Mouse (Mus musculus): Measurements from ENCODE around the gene Zfp36l1. TPM values are rescaled to one million over a fixed set of nuclear protein-coding genes. Genes with fewer than 3 reads are reported as not detected.

Gene Zfp36l1
- polyA plus RNA-seq, 1 experiment from 2014 or later: 30.4 TPM

DNA sequence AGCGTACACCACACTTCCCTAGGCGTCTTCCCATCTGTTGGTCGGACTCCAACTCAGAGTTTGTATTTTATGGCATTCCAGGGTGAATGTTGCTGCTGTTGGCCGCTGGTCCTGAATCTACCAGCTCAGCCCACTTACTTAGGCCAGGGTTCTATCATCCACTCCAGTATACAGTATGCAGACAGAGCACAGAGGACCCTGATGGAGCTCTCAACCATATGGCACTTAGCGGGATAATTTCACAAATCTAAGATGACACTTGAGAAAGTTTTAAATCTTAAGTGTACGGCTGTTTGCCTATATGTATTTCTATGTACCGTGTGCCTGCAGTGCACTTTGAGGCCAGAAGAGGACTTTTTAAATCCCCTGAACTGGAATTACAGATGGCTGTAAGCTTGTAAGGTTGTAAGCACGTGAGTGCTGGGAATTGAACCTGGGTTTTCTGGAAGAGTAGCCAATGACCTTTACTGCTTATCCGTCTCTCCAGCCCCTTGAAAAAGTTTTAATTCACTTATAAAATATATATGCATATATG lies 20.3 kb upstream of the Zfp36l1 start:
- peak overlapping the region; percentile 92 for H3K27ac ChIP-seq (ENCODE audit: low read length)
- H3K4me1 ChIP-seq (ENCODE audit: control insufficient read depth, low read depth, low read length): peaks cover 29% of the 10 kb centered on the region
- H3K4me3 ChIP-seq (ENCODE audit: low read depth, low read length): peak overlapping the region; percentile 75
- no peaks in the 10 kb centered on the region for H3K36me3 ChIP-seq (ENCODE audit: control insufficient read depth, insufficient read depth)
- no peaks in the 10 kb centered on the region for H3K9me3 ChIP-seq (replicated peaks; ENCODE audit: control insufficient read depth, low read length)
- no peak overlapping the region for H3K9ac ChIP-seq (ENCODE audit: low read depth, low read length)
- H3K27me3 ChIP-seq (ENCODE audit: control insufficient read depth, insufficient read depth, low read depth, low read length): no peaks in the 10 kb centered on the region
- H3K4me2 ChIP-seq (ENCODE audit: low read depth, low read length): peak overlapping the region; percentile 80; the same call in 1 of the 2 replicates
- 40% methylated on average over 9 of the region's 9 CpGs for WGBS (ENCODE audit: insufficient replicate concordance)
- ATAC-seq (ENCODE audit: low read depth): no peak

DNA sequence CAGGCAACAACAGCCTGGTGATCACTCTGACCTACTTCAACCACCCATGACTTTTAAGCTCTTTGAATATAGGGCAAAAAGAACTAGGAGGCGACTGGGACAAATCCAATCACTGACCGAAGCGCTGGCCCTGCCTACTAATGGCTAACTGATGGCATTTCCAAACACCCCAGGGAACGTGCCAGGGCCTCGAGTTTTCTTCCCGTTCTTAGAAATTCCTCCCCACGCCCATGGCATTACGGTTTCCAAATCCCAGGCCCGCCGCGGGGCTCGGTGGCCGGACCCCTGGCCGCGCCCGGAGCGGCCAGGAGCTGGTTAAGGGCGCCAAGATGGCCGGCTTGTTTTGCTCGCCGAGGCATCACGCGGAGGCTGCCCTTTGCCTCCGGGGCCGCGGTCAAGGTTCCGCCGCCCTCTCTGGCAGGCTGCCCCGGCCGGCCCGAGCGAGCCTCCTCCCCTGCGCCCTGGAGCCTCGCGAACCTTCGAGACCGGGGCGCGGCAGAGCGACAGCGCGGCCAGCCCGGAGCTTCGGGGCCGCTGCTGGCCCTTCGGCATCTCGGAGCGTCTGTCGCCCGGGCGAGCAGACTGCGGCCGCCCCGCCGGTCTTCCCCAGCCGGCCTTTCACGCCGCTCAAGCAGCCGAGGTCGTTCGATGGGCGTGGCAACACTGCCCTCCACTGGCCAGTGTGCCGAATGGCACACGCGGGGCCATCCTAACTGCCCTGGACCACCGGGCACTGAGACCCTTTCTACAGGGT lies 19.6 kb upstream of the Zfp36l1 start:
- Histone ChIP-seq H3K27me3 (ENCODE audit: control insufficient read depth, insufficient read depth, low read depth, low read length) (no peaks in the 10 kb centered on the region), H3K36me3 (ENCODE audit: control insufficient read depth, insufficient read depth) (no peaks in the 10 kb centered on the region), H3K9me3 (replicated peaks; ENCODE audit: control insufficient read depth, low read length) (no peaks in the 10 kb centered on the region), H3K4me1 (ENCODE audit: control insufficient read depth, low read depth, low read length) (peaks cover 29% of the 10 kb centered on the region), H3K4me2 (ENCODE audit: low read depth, low read length) (peak overlapping the region; percentile 80), H3K9ac (ENCODE audit: low read depth, low read length) (peak overlapping the region; percentile 85), H3K4me3 (ENCODE audit: low read depth, low read length) (peak overlapping the region; percentile 75), H3K27ac (ENCODE audit: low read length) (peak overlapping the region; percentile 92)
- WGBS (ENCODE audit: insufficient replicate concordance): 1% methylated on average over 66 of the region's 66 CpGs
- ATAC-seq (ENCODE audit: low read depth): peak; percentile 84

DNA sequence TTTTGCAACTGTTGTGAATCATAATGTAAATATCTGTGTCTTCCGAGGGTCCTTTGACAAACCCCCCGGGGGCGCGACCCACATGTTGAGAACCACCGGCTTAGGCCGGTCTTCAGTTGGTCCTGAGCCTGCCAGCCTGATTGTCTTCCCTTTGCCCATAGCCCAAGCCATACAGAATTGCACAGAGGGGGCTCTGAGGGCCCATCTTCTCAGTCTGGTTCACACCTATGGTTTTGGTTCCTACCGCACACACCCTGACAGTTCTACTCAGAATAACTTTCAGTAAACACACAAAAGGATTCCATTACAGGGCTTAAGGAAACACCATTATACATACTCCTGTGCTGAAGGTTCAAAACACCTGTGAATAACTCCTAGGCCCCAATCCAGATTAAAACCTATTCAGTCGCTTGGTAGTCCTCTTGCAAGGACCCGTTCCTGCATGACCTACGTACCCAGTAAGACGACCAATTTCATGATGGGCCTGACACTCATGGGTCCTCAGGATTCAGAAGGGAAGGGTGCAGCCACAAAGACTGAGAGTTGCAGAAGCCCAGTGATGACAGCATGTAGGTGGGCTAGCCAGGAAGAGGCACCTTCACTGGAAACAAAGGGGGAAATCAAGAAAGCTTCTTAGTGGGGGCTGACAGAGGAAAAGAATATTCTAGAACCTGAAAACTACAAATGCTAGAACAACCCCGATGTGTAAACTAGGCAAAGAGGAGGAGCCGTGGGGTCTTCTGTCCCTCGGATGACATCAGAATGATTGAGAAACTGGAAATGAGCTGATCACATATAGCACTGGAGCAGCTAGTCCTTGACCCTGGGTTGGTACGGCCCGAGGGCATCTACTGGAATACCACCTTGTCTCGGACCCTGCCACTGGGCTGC lies 18.8 kb upstream of the Zfp36l1 start:
- WGBS (ENCODE audit: insufficient replicate concordance): 56% methylated on average over 17 of the region's 17 CpGs

DNA sequence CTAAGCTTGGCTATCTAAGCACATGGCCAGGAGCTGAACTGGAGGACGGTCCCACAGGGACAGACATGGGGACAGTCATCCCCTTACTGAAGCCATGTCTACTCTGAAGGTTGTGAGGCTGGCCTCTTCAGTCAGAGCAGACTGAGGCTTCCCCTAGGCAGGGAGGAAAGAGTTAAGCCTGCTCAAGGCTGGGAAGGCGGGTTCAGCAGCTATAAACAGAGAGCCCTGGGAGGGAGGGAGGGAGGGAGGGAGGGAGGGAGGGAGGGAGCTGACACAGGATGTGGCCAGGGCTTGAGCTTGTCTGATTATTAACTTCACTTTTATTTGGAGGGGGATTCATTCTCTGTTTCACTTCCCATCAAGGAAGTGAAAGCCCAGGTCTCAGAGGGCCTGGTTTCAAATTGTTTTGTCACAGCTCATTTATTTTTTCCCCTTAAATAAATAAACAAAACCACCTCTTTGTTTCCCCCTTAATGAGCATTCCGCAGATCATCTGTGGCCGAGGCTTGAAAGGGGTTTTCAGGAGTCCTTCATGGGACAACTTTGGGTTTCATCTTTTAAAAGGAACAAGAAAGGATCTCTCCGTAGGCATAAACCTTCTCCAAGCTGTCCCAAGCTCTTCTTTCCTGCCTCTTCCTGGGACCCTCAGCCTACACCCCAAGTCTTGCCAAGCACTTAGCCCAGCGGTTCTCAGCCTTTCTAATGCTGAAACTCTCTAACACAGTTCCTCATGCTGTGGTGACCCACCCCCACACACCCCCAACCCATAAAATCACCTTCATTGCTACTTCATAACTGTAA lies 17.9 kb upstream of the Zfp36l1 start:
- H3K4me1 ChIP-seq (ENCODE audit: control insufficient read depth, low read depth, low read length): peaks cover 31% of the 10 kb centered on the region
- H3K4me3 ChIP-seq (ENCODE audit: low read depth, low read length): no peak overlapping the region; the same call in 1 of the 2 replicates
- no peaks in the 10 kb centered on the region for H3K27me3 ChIP-seq (ENCODE audit: control insufficient read depth, insufficient read depth, low read depth, low read length)
- H3K36me3 ChIP-seq (ENCODE audit: control insufficient read depth, insufficient read depth): no peaks in the 10 kb centered on the region
- H3K9ac ChIP-seq (ENCODE audit: low read depth, low read length): peak overlapping the region; percentile 85
- H3K4me2 ChIP-seq (ENCODE audit: low read depth, low read length): peak overlapping the region; percentile 80
- WGBS (ENCODE audit: insufficient replicate concordance): 8% methylated on average over 6 of the region's 6 CpGs
- no peaks in the 10 kb centered on the region for H3K9me3 ChIP-seq (replicated peaks; ENCODE audit: control insufficient read depth, low read length)
- H3K27ac ChIP-seq (ENCODE audit: low read length): peak overlapping the region; percentile 92
- peak; percentile 46 for ATAC-seq (ENCODE audit: low read depth)

More for the DNA sequence above, 18.8 kb upstream of the Zfp36l1 start:
- Histone ChIP-seq H3K4me1 (ENCODE audit: control insufficient read depth, low read depth, low read length) (peaks cover 29% of the 10 kb centered on the region), H3K4me3 (ENCODE audit: low read depth, low read length) (peak overlapping the region; percentile 75), H3K27me3 (ENCODE audit: control insufficient read depth, insufficient read depth, low read depth, low read length) (no peaks in the 10 kb centered on the region), H3K36me3 (ENCODE audit: control insufficient read depth, insufficient read depth) (no peaks in the 10 kb centered on the region), H3K4me2 (ENCODE audit: low read depth, low read length) (peak overlapping the region; percentile 80), H3K9me3 (replicated peaks; ENCODE audit: control insufficient read depth, low read length) (no peaks in the 10 kb centered on the region), H3K9ac (ENCODE audit: low read depth, low read length) (peak overlapping the region; percentile 85), H3K27ac (ENCODE audit: low read length) (peak overlapping the region; percentile 92)
- no peak; the same call in 1 of the 2 replicates for ATAC-seq (ENCODE audit: low read depth)

DNA sequence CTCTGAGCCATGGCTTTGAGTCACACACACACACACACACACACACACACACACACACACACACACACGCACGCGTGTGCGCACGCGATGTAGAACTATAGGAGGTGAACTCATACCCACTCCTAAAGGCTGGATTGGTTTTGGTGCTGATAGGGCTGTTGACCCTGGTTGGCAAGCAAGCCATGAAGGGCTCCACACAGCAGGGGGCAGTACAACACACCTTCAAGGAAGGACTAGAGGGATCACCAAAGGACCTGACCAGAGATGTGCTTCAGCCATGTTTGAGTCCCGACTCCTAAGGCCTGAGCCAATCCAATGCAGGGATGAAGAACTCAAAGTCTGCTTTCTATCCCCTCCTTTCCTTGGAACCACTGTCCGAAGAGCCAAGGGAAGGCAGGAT lies 16.7 kb upstream of the Zfp36l1 start:
- Histone ChIP-seq H3K27me3 (ENCODE audit: control insufficient read depth, insufficient read depth, low read depth, low read length) (no peaks in the 10 kb centered on the region), H3K4me2 (ENCODE audit: low read depth, low read length) (no peak overlapping the region), H3K4me3 (ENCODE audit: low read depth, low read length) (no peak overlapping the region), H3K36me3 (ENCODE audit: control insufficient read depth, insufficient read depth) (no peaks in the 10 kb centered on the region), H3K9me3 (replicated peaks; ENCODE audit: control insufficient read depth, low read length) (no peaks in the 10 kb centered on the region), H3K4me1 (ENCODE audit: control insufficient read depth, low read depth, low read length) (peaks cover 31% of the 10 kb centered on the region), H3K9ac (ENCODE audit: low read depth, low read length) (no peak overlapping the region), H3K27ac (ENCODE audit: low read length) (no peak overlapping the region; the same call in 1 of the 2 replicates)
- 85% methylated on average over 8 of the region's 8 CpGs for WGBS (ENCODE audit: insufficient replicate concordance)
- ATAC-seq (ENCODE audit: low read depth): no peak

DNA sequence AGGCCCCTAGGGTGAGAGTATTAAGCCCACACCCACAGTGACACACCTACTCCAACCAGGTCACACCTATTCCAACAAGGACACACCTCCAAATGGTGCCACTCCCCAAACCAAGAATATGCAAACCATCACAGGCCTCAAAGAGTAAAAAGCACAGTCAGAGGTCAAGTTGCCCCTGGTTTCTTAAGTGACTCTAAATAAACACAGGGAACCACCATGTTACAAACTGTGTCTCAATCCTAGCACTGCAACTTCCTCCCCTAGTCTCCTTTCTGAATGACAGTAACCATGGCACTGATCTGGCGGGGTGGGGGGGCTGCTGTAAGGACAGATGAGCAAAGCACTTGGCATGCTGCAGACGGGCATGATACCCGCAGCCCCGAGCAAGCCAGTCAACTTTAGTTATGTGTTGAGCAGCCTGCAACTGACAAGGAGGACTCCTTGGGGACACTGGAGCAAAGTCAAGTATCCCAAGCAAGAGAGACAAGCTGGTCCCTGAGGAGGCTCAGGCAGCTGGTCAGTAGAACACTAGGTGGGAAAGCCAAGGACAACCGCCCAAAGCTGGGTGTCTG lies 14.5 kb upstream of the Zfp36l1 start:
- H3K27ac ChIP-seq (ENCODE audit: low read length): no peak overlapping the region
- no peak overlapping the region for H3K4me3 ChIP-seq (ENCODE audit: low read depth, low read length)
- peaks cover 46% of the 10 kb centered on the region for H3K4me1 ChIP-seq (ENCODE audit: control insufficient read depth, low read depth, low read length)
- H3K36me3 ChIP-seq (ENCODE audit: control insufficient read depth, insufficient read depth): no peaks in the 10 kb centered on the region
- H3K9ac ChIP-seq (ENCODE audit: low read depth, low read length): no peak overlapping the region
- no peaks in the 10 kb centered on the region for H3K9me3 ChIP-seq (replicated peaks; ENCODE audit: control insufficient read depth, low read length)
- no peak overlapping the region for H3K4me2 ChIP-seq (ENCODE audit: low read depth, low read length)
- H3K27me3 ChIP-seq (ENCODE audit: control insufficient read depth, insufficient read depth, low read depth, low read length): no peaks in the 10 kb centered on the region
- WGBS (ENCODE audit: insufficient replicate concordance): 75% methylated on average over 5 of the region's 5 CpGs
- no peak for ATAC-seq (ENCODE audit: low read depth)

DNA sequence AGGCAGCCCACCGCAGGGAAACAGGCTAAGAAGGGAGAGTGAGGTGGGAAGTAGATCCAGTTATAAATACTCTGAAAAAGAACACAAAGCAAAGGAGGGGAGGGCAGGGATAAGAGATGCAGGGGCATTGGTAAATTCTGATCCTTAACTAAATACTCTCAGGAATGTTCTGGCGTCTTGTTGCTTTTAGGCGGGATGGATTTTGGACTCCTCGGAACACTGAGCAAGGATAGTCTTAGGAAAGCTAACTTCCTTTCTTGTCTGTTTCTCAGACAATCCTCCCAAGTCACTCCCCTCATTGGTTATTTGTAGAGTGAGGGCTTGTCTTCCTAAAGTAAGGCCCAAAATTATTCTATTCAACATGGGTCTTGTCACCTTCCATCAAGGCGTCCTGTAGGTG lies 12.5 kb upstream of the Zfp36l1 start:
- H3K4me3 ChIP-seq (ENCODE audit: low read depth, low read length): no peak overlapping the region
- H3K27me3 ChIP-seq (ENCODE audit: control insufficient read depth, insufficient read depth, low read depth, low read length): no peaks in the 10 kb centered on the region
- H3K9ac ChIP-seq (ENCODE audit: low read depth, low read length): no peak overlapping the region
- H3K9me3 ChIP-seq (replicated peaks; ENCODE audit: control insufficient read depth, low read length): no peaks in the 10 kb centered on the region
- no peak overlapping the region for H3K27ac ChIP-seq (ENCODE audit: low read length)
- whole genome bisulfite sequencing (ENCODE audit: insufficient replicate concordance): 81% methylated on average over 5 of the region's 5 CpGs
- no peak for ATAC-seq (ENCODE audit: low read depth)
- no peaks in the 10 kb centered on the region for H3K36me3 ChIP-seq (ENCODE audit: control insufficient read depth, insufficient read depth)
- peaks cover 28% of the 10 kb centered on the region for H3K4me1 ChIP-seq (ENCODE audit: control insufficient read depth, low read depth, low read length)
- no peak overlapping the region for H3K4me2 ChIP-seq (ENCODE audit: low read depth, low read length)

DNA sequence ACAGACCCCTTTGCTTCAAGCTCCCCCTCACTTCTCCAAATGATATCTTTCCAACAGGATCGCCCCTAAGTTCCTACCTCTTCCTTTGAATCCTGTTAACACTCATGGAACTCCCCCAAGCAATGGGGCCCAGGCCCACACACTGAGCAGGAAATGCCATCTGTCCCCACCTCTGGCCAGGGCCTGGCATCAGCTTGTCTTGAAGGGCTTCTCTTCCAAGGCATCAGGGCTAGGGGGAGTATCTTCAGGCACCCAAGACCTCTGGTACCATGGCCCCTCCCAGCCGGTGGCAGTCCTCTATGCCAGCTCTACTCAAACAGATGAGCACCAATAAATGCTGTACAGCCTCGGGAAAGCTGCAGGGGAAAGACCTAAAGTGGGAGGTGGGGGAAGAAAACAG lies 11.9 kb upstream of the Zfp36l1 start:
- Histone ChIP-seq H3K27me3 (ENCODE audit: control insufficient read depth, insufficient read depth, low read depth, low read length) (no peaks in the 10 kb centered on the region), H3K36me3 (ENCODE audit: control insufficient read depth, insufficient read depth) (no peaks in the 10 kb centered on the region), H3K4me2 (ENCODE audit: low read depth, low read length) (no peak overlapping the region), H3K4me3 (ENCODE audit: low read depth, low read length) (no peak overlapping the region), H3K9ac (ENCODE audit: low read depth, low read length) (no peak overlapping the region), H3K27ac (ENCODE audit: low read length) (no peak overlapping the region), H3K4me1 (ENCODE audit: control insufficient read depth, low read depth, low read length) (peaks cover 22% of the 10 kb centered on the region), H3K9me3 (replicated peaks; ENCODE audit: control insufficient read depth, low read length) (no peaks in the 10 kb centered on the region)
- WGBS (ENCODE audit: insufficient replicate concordance): 71% methylated on average over 3 of the region's 3 CpGs
- no peak for ATAC-seq (ENCODE audit: low read depth)
